8 mouse cellular contexts compared by ENCODE assay signal in the genomic region with DNA sequence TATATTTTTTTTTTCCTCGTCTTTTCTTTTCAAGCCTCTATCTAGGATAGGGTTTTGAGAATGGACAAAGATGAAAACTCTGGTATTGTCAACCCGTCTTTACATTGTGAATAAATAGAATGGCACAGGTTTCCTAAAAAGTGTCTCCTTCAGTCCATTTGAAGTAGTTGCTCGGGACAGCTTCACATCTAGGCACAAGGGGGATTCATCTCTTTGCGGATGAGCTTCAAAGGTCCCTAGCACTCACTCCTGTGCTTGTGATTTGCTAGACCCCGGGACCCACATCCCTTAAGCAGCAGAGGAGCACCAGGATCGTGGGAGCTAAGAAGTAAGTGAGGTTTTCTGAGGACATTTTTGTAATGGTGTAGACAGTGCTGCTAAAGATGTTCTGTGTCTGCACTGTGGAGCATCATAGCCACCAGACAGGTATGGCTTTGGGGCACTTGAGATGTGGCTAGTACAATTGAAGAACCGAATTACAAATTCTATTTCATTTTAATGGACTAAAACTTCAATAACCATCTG. TPM values are rescaled to one million over a fixed set of nuclear protein-coding genes. Genes with fewer than 3 reads are reported as not detected.
DNase-seq lines count a peak whose midpoint lies in the region; ATAC-seq and TF ChIP-seq lines count a peak whose summit lies in the region.

No protein-coding gene starts in this region.

- H3K9ac ChIP-seq in heart, adult 2 months (ENCODE audit: low read depth, low read length), result peak overlapping the region; percentile 36
- peak overlapping the region; percentile 73 for H3K9ac ChIP-seq in embryonic facial prominence, embryonic 12.5 days
- peak overlapping the region; percentile 70 for H3K9ac ChIP-seq in limb, embryonic 12.5 days (replicated peaks)
- H3K9ac ChIP-seq in stomach, embryonic 14.5 days (replicated peaks; ENCODE audit: low read depth, low read length), result peak overlapping the region; percentile 43

- no peak for ATAC-seq in embryonic facial prominence, embryonic 12.5 days (ENCODE audit: insufficient number of reproducible peaks, insufficient read depth, low FRiP score, low TSS enrichment)
- no peak for ATAC-seq in limb, embryonic 12.5 days (ENCODE audit: insufficient number of reproducible peaks, insufficient read depth, low FRiP score, low TSS enrichment, low read depth)
- no peak for ATAC-seq in stomach, embryonic 14.5 days (ENCODE audit: insufficient number of reproducible peaks, insufficient read depth, low FRiP score, low read depth)

- H3K27ac ChIP-seq in heart, adult 2 months, result peak overlapping the region; percentile 78
- H3K27ac ChIP-seq in embryonic facial prominence, embryonic 12.5 days, result no peak overlapping the region
- no peak overlapping the region for H3K27ac ChIP-seq in limb, embryonic 12.5 days
- H3K27ac ChIP-seq in stomach, embryonic 14.5 days (ENCODE audit: low read length), result no peak overlapping the region

- no peak for DNase-seq in heart, adult 2 months
- no peak for DNase-seq in heart, adult 8-10 months (ENCODE audit: low spot score)
- DNase-seq in A20 (ENCODE audit: low read depth, low spot score), result peak; percentile 40
- no peak for DNase-seq in layer of hippocampus, adult 18-20 months (ENCODE audit: low spot score in 2 of 2)
- DNase-seq in testis, postnatal 14 days (ENCODE audit: low spot score), result no peak

- intact Hi-C loops in heart, adult 2 months (cut with DNase I), result loop anchor here (1.0 to 10.0 kb wide), 3 partner anchors 42 to 248 kb away; partner anchors contain the start of genes Gpn1, Slc4a1ap and Zfp513

- peak overlapping the region; percentile 70 for H3K4me3 ChIP-seq in heart, adult 2 months
- H3K4me3 ChIP-seq in embryonic facial prominence, embryonic 12.5 days, result peak overlapping the region; percentile 55
- H3K4me3 ChIP-seq in limb, embryonic 12.5 days (replicated peaks), result peak overlapping the region; percentile 52
- H3K4me3 ChIP-seq in stomach, embryonic 14.5 days (ENCODE audit: low read depth, low read length), result peak overlapping the region; percentile 51

- WGBS in heart, adult 2 months, result 6% methylated on average over 7 of the region's 7 CpGs
- 14% methylated on average over 7 of the region's 7 CpGs for WGBS in embryonic facial prominence, embryonic 12.5 days
- WGBS in limb, embryonic 12.5 days, result 16% methylated on average over 7 of the region's 7 CpGs
- 14% methylated on average over 7 of the region's 7 CpGs for WGBS in stomach, embryonic 14.5 days

- H3K79me2 ChIP-seq in heart, adult 2 months (replicated peaks; ENCODE audit: control insufficient read depth, insufficient read depth, low read length), result no peaks in the 10 kb centered on the region; the same call in 1 of the 2 replicates

- no peaks in the 10 kb centered on the region for H3K27me3 ChIP-seq in heart, adult 2 months (ENCODE audit: control insufficient read depth, insufficient read depth, low read length)
- no peaks in the 10 kb centered on the region for H3K27me3 ChIP-seq in embryonic facial prominence, embryonic 12.5 days
- H3K27me3 ChIP-seq in limb, embryonic 12.5 days, result no peaks in the 10 kb centered on the region
- H3K27me3 ChIP-seq in stomach, embryonic 14.5 days (ENCODE audit: control insufficient read depth, insufficient read depth, low read length), result no peaks in the 10 kb centered on the region

- TF ChIP-seq POLR2A in heart, adult 2 months (IDR thresholded peaks at IDR 0.05; ENCODE audit: insufficient read depth, low read depth, low read length), result no peak

- TF ChIP-seq EP300 in heart, adult 2 months (IDR thresholded peaks at IDR 0.05; ENCODE audit: insufficient read depth, low read depth, low read length), result no peak

- peaks cover 6% of the 10 kb centered on the region for H3K4me1 ChIP-seq in heart, adult 2 months (ENCODE audit: control insufficient read depth, insufficient read depth, low read length)
- H3K4me1 ChIP-seq in embryonic facial prominence, embryonic 12.5 days, result peaks cover 10% of the 10 kb centered on the region; the same call in 1 of the 2 replicates
- H3K4me1 ChIP-seq in limb, embryonic 12.5 days (replicated peaks), result peaks cover 14% of the 10 kb centered on the region
- H3K4me1 ChIP-seq in stomach, embryonic 14.5 days (ENCODE audit: control insufficient read depth, insufficient read depth, low read length), result peaks cover 11% of the 10 kb centered on the region

- H3K9me3 ChIP-seq in embryonic facial prominence, embryonic 12.5 days, result no peaks in the 10 kb centered on the region
- H3K9me3 ChIP-seq in limb, embryonic 12.5 days, result no peaks in the 10 kb centered on the region
- no peaks in the 10 kb centered on the region for H3K9me3 ChIP-seq in stomach, embryonic 14.5 days (ENCODE audit: control insufficient read depth, low read depth, low read length)

- peak overlapping the region; percentile 78 for H3K4me2 ChIP-seq in embryonic facial prominence, embryonic 12.5 days (replicated peaks)
- peak overlapping the region; percentile 82 for H3K4me2 ChIP-seq in limb, embryonic 12.5 days
- peak overlapping the region; percentile 63 for H3K4me2 ChIP-seq in stomach, embryonic 14.5 days (replicated peaks; ENCODE audit: low read depth, low read length)

- H3K36me3 ChIP-seq in heart, adult 2 months (ENCODE audit: control insufficient read depth, insufficient read depth, low read length), result peaks cover 9% of the 10 kb centered on the region
- H3K36me3 ChIP-seq in embryonic facial prominence, embryonic 12.5 days, result no peaks in the 10 kb centered on the region
- H3K36me3 ChIP-seq in limb, embryonic 12.5 days, result 0 out of 2 replicates have a peak, but pooled peaks cover 2% of the 10 kb centered on the region
- H3K36me3 ChIP-seq in stomach, embryonic 14.5 days (ENCODE audit: control insufficient read depth, insufficient read depth, low read length), result no peaks in the 10 kb centered on the region

- no peak for TF ChIP-seq CTCF in heart, adult 2 months (IDR thresholded peaks at IDR 0.05)

RNA-seq across cellular contexts. Expression of gene Zfp512, which starts 0.7 kb away (rescaled TPM):
- 10 to 100 TPM; 23.7 to 25.1 TPM for total RNA-seq in heart, adult 2 months (2021)
- 12.7 and 17.9 TPM in 2 replicates for polyA plus RNA-seq in heart, adult 2 months (2012; rRNA removed)
- 10 to 100 TPM; 24.5 to 27.2 (median 26.8) TPM for total RNA-seq in heart, adult 8-10 months (2022)
- 76.7 and 88.4 TPM in 2 replicates for polyA plus RNA-seq in embryonic facial prominence, embryonic 12.5 days (2016; fragmentation: Nextera tagmentation; extraction: Ambion mirVana)
- 73.0 and 74.4 TPM in 2 replicates for polyA plus RNA-seq in limb, embryonic 12.5 days (2016; fragmentation: Nextera tagmentation; extraction: Ambion mirVana)
- 51.8 and 55.5 TPM in 2 replicates for polyA plus RNA-seq in stomach, embryonic 14.5 days (2014; fragmentation: Nextera tagmentation; extraction: Ambion mirVana)
- 10 to 100 TPM; 48.6 to 51.0 TPM for total RNA-seq in layer of hippocampus, adult 18-20 months (2021)

RNA-seq across cellular contexts. Expression of gene 4930548H24Rik, which starts 32.6 kb away (rescaled TPM):
- not detected for total RNA-seq in heart, adult 2 months (2021)
- not detected in 2 replicates for polyA plus RNA-seq in heart, adult 2 months (2012; rRNA removed)
- total RNA-seq in heart, adult 8-10 months (2022), result under 1 TPM in 1 of 4 experiments, not detected in 3; 0.22 TPM
- polyA plus RNA-seq in embryonic facial prominence, embryonic 12.5 days (2016; fragmentation: Nextera tagmentation; extraction: Ambion mirVana), result 0.13 and 0.20 TPM in 2 replicates
- polyA plus RNA-seq in limb, embryonic 12.5 days (2016; fragmentation: Nextera tagmentation; extraction: Ambion mirVana), result not detected in 2 replicates
- not detected in 2 replicates for polyA plus RNA-seq in stomach, embryonic 14.5 days (2014; fragmentation: Nextera tagmentation; extraction: Ambion mirVana)
- under 1 TPM in 1 of 2 experiments, not detected in 1; 0.10 TPM for total RNA-seq in layer of hippocampus, adult 18-20 months (2021)

RNA-seq across cellular contexts. Expression of gene Gpn1, which starts 41.6 kb away (rescaled TPM):
- total RNA-seq in heart, adult 2 months (2021), result 10 to 100 TPM; 23.1 TPM
- polyA plus RNA-seq in heart, adult 2 months (2012; rRNA removed), result 12.9 and 15.3 TPM in 2 replicates
- total RNA-seq in heart, adult 8-10 months (2022), result 10 to 100 TPM; 23.0 to 27.7 (median 24.3) TPM
- 79.8 and 80.7 TPM in 2 replicates for polyA plus RNA-seq in embryonic facial prominence, embryonic 12.5 days (2016; fragmentation: Nextera tagmentation; extraction: Ambion mirVana)
- polyA plus RNA-seq in limb, embryonic 12.5 days (2016; fragmentation: Nextera tagmentation; extraction: Ambion mirVana), result 81.5 and 81.7 TPM in 2 replicates
- polyA plus RNA-seq in stomach, embryonic 14.5 days (2014; fragmentation: Nextera tagmentation; extraction: Ambion mirVana), result 54.2 and 66.3 TPM in 2 replicates
- total RNA-seq in layer of hippocampus, adult 18-20 months (2021), result 10 to 100 TPM; 34.7 to 34.9 TPM
